Mouse (Mus musculus): ENCODE measurements around the gene 2810408A11Rik. TPM values are rescaled to one million over a fixed set of nuclear protein-coding genes. Genes with fewer than 3 reads are reported as not detected.

The 2810408A11Rik gene
- polyA plus RNA-seq, 1 experiment from 2014 or later = 4.5 TPM

DNA sequence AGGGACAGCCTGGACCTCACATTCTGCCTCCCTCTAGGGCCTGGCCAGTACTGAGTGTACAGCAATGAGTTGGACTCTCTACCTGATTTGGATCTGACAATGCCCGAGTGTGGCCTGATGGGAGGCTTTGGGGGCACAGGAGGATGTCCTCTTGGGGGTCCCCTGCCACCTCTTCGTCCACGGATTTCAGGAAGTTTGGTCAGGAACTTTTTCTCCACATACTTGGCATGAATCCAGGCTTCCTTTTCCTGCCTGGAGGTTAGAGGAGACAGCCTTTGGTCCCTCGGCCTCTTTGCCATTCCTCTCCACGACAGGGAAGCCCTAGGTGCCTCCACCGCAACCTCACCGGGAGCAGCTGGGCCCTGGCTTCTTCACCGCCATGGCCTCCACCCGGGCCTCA lies 16.5 kb downstream of the 2810408A11Rik start:
- Histone ChIP-seq H3K4me2 (ENCODE audit: low read length) (0 out of 2 replicates have a peak overlapping the region, but pooled peaks have one; percentile 3), H3K27ac (replicated peaks in 1 of 2; ENCODE audit: control insufficient read depth in 1 of 2, insufficient read depth in 1 of 2, low read depth in 2 of 2, low read length in 2 of 2) (peak overlapping the region; percentile 12 to 53; a peak in 1 of 4 replicates), H3K4me1 (ENCODE audit: control insufficient read depth in 2 of 2, insufficient read depth in 2 of 2, low read length in 2 of 2) (peaks cover 21 to 22% of the 10 kb centered on the region in 2 experiments), H3K9ac (ENCODE audit: low read length) (no peak overlapping the region), H3K9me3 (ENCODE audit: control insufficient read depth, low read length) (no peaks in the 10 kb centered on the region), H3K4me3 (ENCODE audit: control insufficient read depth in 1 of 2, insufficient read depth in 1 of 2, low read depth in 1 of 2, low read length in 2 of 2) (no peak overlapping the region), H3K27me3 (ENCODE audit: control insufficient read depth, insufficient read depth, low read length) (no peaks in the 10 kb centered on the region), H3K36me3 (ENCODE audit: control insufficient read depth, insufficient read depth, low read length) (no peaks in the 10 kb centered on the region)
- WGBS = 54% methylated on average over 9 of the region's 9 CpGs
- no peak for ATAC-seq (ENCODE audit: insufficient number of reproducible peaks, insufficient read depth, low FRiP score, low read depth)

DNA sequence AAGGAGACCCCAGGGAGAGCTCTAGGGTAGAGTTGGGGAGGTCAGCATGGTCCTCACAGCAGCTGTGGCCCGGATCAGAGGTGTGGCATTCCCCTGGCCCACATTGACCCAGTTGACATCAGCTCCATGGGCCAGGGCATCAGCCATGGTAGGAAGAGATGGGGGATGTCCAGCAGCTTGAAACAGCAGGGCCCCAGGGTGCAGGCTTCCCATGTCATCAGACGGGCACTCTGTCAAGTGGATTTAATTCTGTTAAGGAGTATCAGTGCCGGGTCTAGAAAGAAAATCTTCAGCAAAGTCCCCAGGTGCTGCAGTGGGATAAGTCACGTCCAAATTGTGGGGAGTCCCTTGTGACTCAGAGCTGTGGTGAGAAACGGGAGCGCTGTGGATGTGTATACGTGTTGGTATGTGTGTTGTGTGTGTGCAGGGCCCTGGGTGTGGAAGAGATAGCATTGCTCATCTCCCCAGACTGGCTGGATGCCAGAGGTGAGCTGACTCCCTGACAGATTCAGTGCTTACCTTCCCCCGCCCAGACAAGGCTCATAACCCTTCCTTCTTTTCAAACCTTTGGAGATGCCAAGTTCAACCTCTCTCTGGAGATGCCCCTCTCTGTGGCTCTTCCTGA lies 17.1 kb downstream of the 2810408A11Rik start:
- Histone ChIP-seq H3K4me2 (ENCODE audit: low read length) (no peak overlapping the region), H3K4me1 (ENCODE audit: control insufficient read depth in 2 of 2, insufficient read depth in 2 of 2, low read length in 2 of 2) (peaks cover 22 to 26% of the 10 kb centered on the region in 2 experiments), H3K27me3 (ENCODE audit: control insufficient read depth, insufficient read depth, low read length) (no peaks in the 10 kb centered on the region), H3K4me3 (ENCODE audit: control insufficient read depth in 1 of 2, insufficient read depth in 1 of 2, low read depth in 1 of 2, low read length in 2 of 2) (no peak overlapping the region), H3K27ac (replicated peaks in 1 of 2; ENCODE audit: control insufficient read depth in 1 of 2, insufficient read depth in 1 of 2, low read depth in 2 of 2, low read length in 2 of 2) (peak overlapping the region in 1 of 2 experiments; percentile 53; a peak in 1 of 4 replicates), H3K9me3 (ENCODE audit: control insufficient read depth, low read length) (no peaks in the 10 kb centered on the region), H3K36me3 (ENCODE audit: control insufficient read depth, insufficient read depth, low read length) (no peaks in the 10 kb centered on the region), H3K9ac (ENCODE audit: low read length) (no peak overlapping the region)
- ATAC-seq (ENCODE audit: insufficient number of reproducible peaks, insufficient read depth, low FRiP score, low read depth) = no peak
- 85% methylated on average over 8 of the region's 8 CpGs for WGBS

DNA sequence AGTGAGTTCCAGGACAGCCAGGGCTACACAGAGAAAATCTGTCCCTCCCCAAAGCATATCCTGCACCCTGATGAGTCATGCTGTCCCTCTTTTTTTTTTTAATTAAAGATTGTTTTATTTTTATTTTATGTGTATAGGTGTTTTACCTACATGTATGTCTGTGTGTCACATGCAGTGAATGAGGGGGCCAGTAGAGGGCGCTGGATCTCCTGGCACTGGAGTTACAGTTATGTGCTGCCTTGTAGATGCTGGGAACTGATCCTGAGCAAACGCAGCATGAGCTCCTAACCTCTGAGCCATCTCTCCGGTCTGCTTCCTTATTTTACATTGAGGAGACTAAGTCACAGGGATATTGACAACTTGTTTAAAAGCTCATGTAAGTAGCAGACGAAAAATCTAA lies 17.7 kb downstream of the 2810408A11Rik start:
- H3K27ac ChIP-seq (replicated peaks in 1 of 2; ENCODE audit: control insufficient read depth in 1 of 2, insufficient read depth in 1 of 2, low read depth in 2 of 2, low read length in 2 of 2) = no peak overlapping the region
- H3K4me1 ChIP-seq (ENCODE audit: control insufficient read depth in 2 of 2, insufficient read depth in 2 of 2, low read length in 2 of 2) = peaks cover 22 to 26% of the 10 kb centered on the region in 2 experiments
- WGBS = 63% methylated on average over 4 of the region's 4 CpGs
- no peak overlapping the region for H3K9ac ChIP-seq (ENCODE audit: low read length)
- no peaks in the 10 kb centered on the region for H3K9me3 ChIP-seq (ENCODE audit: control insufficient read depth, low read length)
- H3K4me2 ChIP-seq (ENCODE audit: low read length) = no peak overlapping the region
- H3K27me3 ChIP-seq (ENCODE audit: control insufficient read depth, insufficient read depth, low read length) = no peaks in the 10 kb centered on the region
- H3K4me3 ChIP-seq (ENCODE audit: control insufficient read depth in 1 of 2, insufficient read depth in 1 of 2, low read depth in 1 of 2, low read length in 2 of 2) = no peak overlapping the region
- ATAC-seq (ENCODE audit: insufficient number of reproducible peaks, insufficient read depth, low FRiP score, low read depth) = no peak
- H3K36me3 ChIP-seq (ENCODE audit: control insufficient read depth, insufficient read depth, low read length) = no peaks in the 10 kb centered on the region

DNA sequence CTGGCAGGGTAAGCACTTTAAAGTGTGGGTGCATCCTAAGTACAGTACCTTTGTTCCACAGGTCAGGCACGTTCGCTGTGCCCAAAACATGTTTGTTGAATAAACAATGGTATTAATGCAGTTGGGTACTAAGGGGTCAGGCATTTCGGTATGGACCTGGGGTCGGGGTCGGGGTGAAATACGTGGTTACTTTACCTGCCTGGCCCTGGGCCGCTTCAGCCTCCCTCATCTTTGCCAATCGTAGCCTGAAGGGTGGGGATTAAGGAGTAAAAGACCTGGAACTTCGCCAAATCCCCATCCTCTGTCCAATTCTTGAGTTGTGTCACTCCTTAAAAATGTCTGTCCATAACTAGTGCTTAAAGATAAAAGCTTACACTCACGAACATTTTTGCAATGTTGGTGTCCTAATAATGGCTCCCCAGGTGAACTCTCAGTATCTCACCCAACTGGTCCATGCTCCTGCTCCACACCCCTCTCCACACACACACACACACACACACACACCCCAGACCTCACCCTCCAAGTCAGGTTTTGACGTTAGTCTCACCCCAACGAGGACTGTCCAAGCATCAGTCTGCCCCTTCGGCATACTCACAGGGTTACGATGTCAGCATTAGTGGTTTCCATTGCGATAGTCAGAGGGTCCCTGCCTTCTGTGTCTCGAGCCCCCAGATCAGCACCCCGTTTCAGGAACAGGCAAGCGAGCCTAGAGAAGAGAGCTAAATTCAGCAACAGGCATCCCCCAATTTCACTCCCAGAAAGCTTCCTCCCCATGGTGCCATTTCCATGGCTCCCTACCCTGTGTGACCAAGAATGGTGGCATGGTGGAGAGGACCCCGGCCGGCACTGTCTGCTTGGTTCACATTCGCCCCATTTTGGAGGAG lies 18.8 kb downstream of the 2810408A11Rik start:
- H3K4me1 ChIP-seq (ENCODE audit: control insufficient read depth in 2 of 2, insufficient read depth in 2 of 2, low read length in 2 of 2) = peaks cover 22 to 31% of the 10 kb centered on the region in 2 experiments
- ATAC-seq (ENCODE audit: insufficient number of reproducible peaks, insufficient read depth, low FRiP score, low read depth) = no peak

DNA sequence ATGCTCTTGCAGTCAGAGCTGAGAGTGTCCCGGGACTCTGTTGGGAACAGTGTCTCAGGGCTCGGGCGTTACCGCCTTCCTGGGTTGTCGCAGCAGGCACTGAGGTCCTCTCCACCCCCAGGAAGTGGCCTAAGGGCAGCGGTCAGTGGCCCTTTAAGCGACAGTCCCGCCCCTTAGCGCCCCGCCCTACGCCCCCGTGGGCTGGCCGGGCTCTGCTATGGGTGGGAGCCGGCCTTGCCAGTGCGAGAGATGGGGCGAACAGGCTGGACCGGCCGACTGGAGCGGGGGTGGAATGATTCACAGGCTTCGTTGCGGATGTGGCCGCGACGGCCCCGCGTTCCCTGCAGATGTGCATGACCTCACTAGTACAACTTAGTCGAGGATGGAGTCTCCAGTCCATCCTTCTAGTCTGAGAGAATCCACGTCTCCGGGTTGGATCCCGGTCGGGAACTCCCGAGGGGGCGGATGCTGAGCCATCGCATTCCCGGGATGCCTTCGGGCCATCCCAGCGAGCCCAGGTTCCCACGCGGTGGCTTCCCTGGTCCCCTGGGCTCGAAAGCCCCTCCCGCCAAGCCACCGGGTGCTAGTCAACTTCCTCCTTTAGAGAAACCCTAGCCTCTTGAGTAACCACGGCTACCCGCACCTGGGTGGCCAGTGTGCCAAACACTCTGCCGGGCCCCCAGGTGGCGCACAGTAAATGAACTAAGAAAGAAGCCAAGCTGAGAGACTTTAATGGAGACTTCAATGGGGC lies 19.8 kb downstream of the 2810408A11Rik start, which contains the start of gene Kctd11:
Kctd11 (minus strand) TSS at position 554 of the 751 bp plus-strand sequence.
- H3K4me3 ChIP-seq (ENCODE audit: control insufficient read depth in 1 of 2, insufficient read depth in 1 of 2, low read depth in 1 of 2, low read length in 2 of 2) = peak within 1 kb of the TSS; percentile 59 to 69
- H3K4me2 ChIP-seq (ENCODE audit: low read length) = peak within 1 kb of the TSS; percentile 86
- peak within 1 kb of the TSS; percentile 79 for H3K9ac ChIP-seq (ENCODE audit: low read length)
- no peaks in the 10 kb centered on the region for H3K36me3 ChIP-seq (ENCODE audit: control insufficient read depth, insufficient read depth, low read length)
- no peaks in the 10 kb centered on the region for H3K9me3 ChIP-seq (ENCODE audit: control insufficient read depth, low read length)
- H3K27me3 ChIP-seq (ENCODE audit: control insufficient read depth, insufficient read depth, low read length) = no peaks in the 10 kb centered on the region
- peak; percentile 88 for ATAC-seq (ENCODE audit: insufficient number of reproducible peaks, insufficient read depth, low FRiP score, low read depth)
- peak within 1 kb of the TSS; percentile 91 for H3K27ac ChIP-seq (replicated peaks in 1 of 2; ENCODE audit: control insufficient read depth in 1 of 2, insufficient read depth in 1 of 2, low read depth in 2 of 2, low read length in 2 of 2)
- peaks cover 22 to 36% of the 10 kb centered on the region in 2 experiments for H3K4me1 ChIP-seq (ENCODE audit: control insufficient read depth in 2 of 2, insufficient read depth in 2 of 2, low read length in 2 of 2)
- WGBS = under 1% methylated on average over 46 of the region's 46 CpGs

More for the DNA sequence above, 18.8 kb downstream of the 2810408A11Rik start:
- no peaks in the 10 kb centered on the region for H3K36me3 ChIP-seq (ENCODE audit: control insufficient read depth, insufficient read depth, low read length)
- H3K27ac ChIP-seq (replicated peaks in 1 of 2; ENCODE audit: control insufficient read depth in 1 of 2, insufficient read depth in 1 of 2, low read depth in 2 of 2, low read length in 2 of 2) = peak overlapping the region; percentile 91
- H3K9ac ChIP-seq (ENCODE audit: low read length) = peak overlapping the region; percentile 79
- H3K27me3 ChIP-seq (ENCODE audit: control insufficient read depth, insufficient read depth, low read length) = no peaks in the 10 kb centered on the region
- 57% methylated on average over 21 of the region's 21 CpGs for WGBS
- H3K4me2 ChIP-seq (ENCODE audit: low read length) = peak overlapping the region; percentile 86
- no peaks in the 10 kb centered on the region for H3K9me3 ChIP-seq (ENCODE audit: control insufficient read depth, low read length)
- H3K4me3 ChIP-seq (ENCODE audit: control insufficient read depth in 1 of 2, insufficient read depth in 1 of 2, low read depth in 1 of 2, low read length in 2 of 2) = peak overlapping the region; percentile 59 to 69

DNA sequence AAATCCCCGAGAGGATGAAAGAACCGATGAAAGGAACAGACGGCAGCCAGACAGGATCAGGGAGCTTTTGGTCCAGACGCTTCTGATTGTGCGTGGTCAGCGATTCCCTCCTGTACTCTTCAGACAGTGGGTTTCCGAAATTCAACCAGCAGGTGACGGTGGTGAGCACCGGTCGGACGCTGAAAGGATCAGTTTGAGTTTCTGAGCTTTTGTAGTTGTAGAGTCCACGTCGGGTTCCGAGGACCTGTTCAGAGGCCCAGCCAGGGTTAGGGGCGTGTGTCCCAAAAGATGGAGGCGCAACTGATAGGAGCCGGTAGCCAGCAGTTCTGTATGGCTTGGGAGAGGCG lies 20.3 kb downstream of the 2810408A11Rik start:
- Histone ChIP-seq H3K27ac (replicated peaks in 1 of 2; ENCODE audit: control insufficient read depth in 1 of 2, insufficient read depth in 1 of 2, low read depth in 2 of 2, low read length in 2 of 2) (peak overlapping the region; percentile 91), H3K27me3 (ENCODE audit: control insufficient read depth, insufficient read depth, low read length) (no peaks in the 10 kb centered on the region), H3K9me3 (ENCODE audit: control insufficient read depth, low read length) (no peaks in the 10 kb centered on the region), H3K4me3 (ENCODE audit: control insufficient read depth in 1 of 2, insufficient read depth in 1 of 2, low read depth in 1 of 2, low read length in 2 of 2) (peak overlapping the region; percentile 59 to 69), H3K9ac (ENCODE audit: low read length) (peak overlapping the region; percentile 79), H3K4me1 (ENCODE audit: control insufficient read depth in 2 of 2, insufficient read depth in 2 of 2, low read length in 2 of 2) (peaks cover 25 to 36% of the 10 kb centered on the region in 2 experiments), H3K36me3 (ENCODE audit: control insufficient read depth, insufficient read depth, low read length) (no peaks in the 10 kb centered on the region), H3K4me2 (ENCODE audit: low read length) (peak overlapping the region; percentile 86)
- under 1% methylated on average over 18 of the region's 18 CpGs for WGBS
- ATAC-seq (ENCODE audit: insufficient number of reproducible peaks, insufficient read depth, low FRiP score, low read depth) = peak; percentile 54

DNA sequence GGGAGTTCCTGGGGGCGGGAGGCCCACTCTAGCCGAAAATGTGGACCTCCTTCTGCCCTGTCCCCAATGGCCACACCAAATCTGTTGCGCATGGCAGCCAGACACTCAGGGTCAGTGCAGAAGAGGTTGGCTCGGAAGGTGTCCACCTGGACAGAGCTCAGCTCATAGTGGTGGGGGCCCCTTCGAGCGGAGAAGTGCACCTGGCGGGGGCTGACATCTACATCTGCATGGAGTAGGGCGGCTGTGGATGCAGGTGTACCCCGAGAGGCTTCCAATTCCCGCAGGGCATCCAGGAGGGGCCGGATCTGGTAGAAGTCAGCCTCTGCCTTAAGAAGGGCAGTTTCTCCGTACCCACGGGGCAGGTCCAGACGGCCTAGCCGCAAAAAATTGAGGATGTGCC lies 21.1 kb downstream of the 2810408A11Rik start:
- H3K27me3 ChIP-seq (ENCODE audit: control insufficient read depth, insufficient read depth, low read length) = no peaks in the 10 kb centered on the region
- peak overlapping the region; percentile 59 to 69 for H3K4me3 ChIP-seq (ENCODE audit: control insufficient read depth in 1 of 2, insufficient read depth in 1 of 2, low read depth in 1 of 2, low read length in 2 of 2)
- H3K4me2 ChIP-seq (ENCODE audit: low read length) = peak overlapping the region; percentile 86
- peak overlapping the region; percentile 79 for H3K9ac ChIP-seq (ENCODE audit: low read length)
- H3K4me1 ChIP-seq (ENCODE audit: control insufficient read depth in 2 of 2, insufficient read depth in 2 of 2, low read length in 2 of 2) = peaks cover 25 to 36% of the 10 kb centered on the region in 2 experiments
- no peaks in the 10 kb centered on the region for H3K9me3 ChIP-seq (ENCODE audit: control insufficient read depth, low read length)
- no peak for ATAC-seq (ENCODE audit: insufficient number of reproducible peaks, insufficient read depth, low FRiP score, low read depth)
- WGBS = 55% methylated on average over 15 of the region's 15 CpGs
- H3K36me3 ChIP-seq (ENCODE audit: control insufficient read depth, insufficient read depth, low read length) = no peaks in the 10 kb centered on the region
- H3K27ac ChIP-seq (replicated peaks in 1 of 2; ENCODE audit: control insufficient read depth in 1 of 2, insufficient read depth in 1 of 2, low read depth in 2 of 2, low read length in 2 of 2) = no peak overlapping the region

Measured in heart, embryonic 14.5 days (tissue).